9 mouse cellular contexts compared by ENCODE assay signal in the genomic region with DNA sequence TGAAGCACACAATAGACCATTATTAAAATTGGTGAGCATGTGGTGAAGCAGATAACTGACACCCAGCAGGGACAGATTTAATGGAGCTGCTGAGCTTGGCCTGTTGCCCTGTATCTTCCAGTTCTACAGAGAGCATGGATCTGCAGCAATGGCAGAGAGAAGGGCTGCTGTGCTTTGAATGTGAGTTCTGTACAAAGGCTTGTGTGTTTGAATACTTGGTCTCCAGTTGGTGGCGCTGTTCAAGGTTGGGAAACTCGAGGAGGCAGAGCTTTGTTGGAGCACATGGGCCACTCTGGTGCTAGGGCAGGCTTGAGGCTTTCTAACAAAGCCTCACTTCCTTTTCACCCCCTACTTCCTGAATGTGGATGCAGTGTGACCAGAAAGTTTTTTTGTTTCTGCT.
DNase-seq lines count a peak whose midpoint lies in the region; ATAC-seq lines count a peak whose summit lies in the region.
"Had no signal": no experiment of that assay in that cellular context is flagged by ENCODE, and none has a peak within 500 bp of the region (broad histone marks: within the 10 kb centered on the region; RNA-seq: fewer than 3 reads in every experiment).

No protein-coding gene starts in this region.

- H3K4me1 ChIP-seq in embryonic facial prominence, embryonic 11.5 days (ENCODE audit: control insufficient read depth, insufficient read depth, low read length), result no peaks in the 10 kb centered on the region
- H3K4me1 ChIP-seq: lung, embryonic 15.5 days had no signal

- H3K9ac ChIP-seq in embryonic facial prominence, embryonic 11.5 days (replicated peaks; ENCODE audit: low read length), result no peak overlapping the region
- H3K9ac ChIP-seq: lung, embryonic 15.5 days had no signal

- peak; percentile 32 for DNase-seq in right cerebral cortex, postnatal 14 days
- DNase-seq in right cerebral cortex, postnatal 36 days (ENCODE audit: low spot score in 2 of 2), result no peak
- peak; percentile 30 for DNase-seq in embryonic facial prominence, embryonic 11.5 days (ENCODE audit: low spot score)
- DNase-seq in layer of hippocampus, postnatal 10 days (ENCODE audit: low spot score in 2 of 2), result peak; percentile 68 to 75
- peak; percentile 43 for DNase-seq in thymus, postnatal 0 days (ENCODE audit: low spot score)
- DNase-seq in spleen, adult 12 weeks (ENCODE audit: low spot score), result no peak
- DNase-seq in kidney, postnatal 14 days, result no peak
- DNase-seq in right cerebral cortex, postnatal 25 days, result no peak

- no peaks in the 10 kb centered on the region for H3K9me3 ChIP-seq in embryonic facial prominence, embryonic 11.5 days (replicated peaks; ENCODE audit: control insufficient read depth, low read length)
- H3K9me3 ChIP-seq: lung, embryonic 15.5 days had no signal

- peak; percentile 31; the same call in 1 of the 2 replicates for ATAC-seq in embryonic facial prominence, embryonic 11.5 days (replicated peaks; ENCODE audit: insufficient number of reproducible peaks, low FRiP score, low TSS enrichment, low read depth)

- H3K27ac ChIP-seq in embryonic facial prominence, embryonic 11.5 days (replicated peaks; ENCODE audit: low read depth, low read length), result no peak overlapping the region
- H3K27ac ChIP-seq: lung, embryonic 15.5 days had no signal

- WGBS in embryonic facial prominence, embryonic 11.5 days, result 13% methylated on average over 2 of the region's 2 CpGs

- H3K27me3 ChIP-seq in embryonic facial prominence, embryonic 11.5 days (ENCODE audit: control insufficient read depth, insufficient read depth, low read length), result no peaks in the 10 kb centered on the region
- H3K27me3 ChIP-seq: lung, embryonic 15.5 days had no signal

- no peak overlapping the region for H3K4me3 ChIP-seq in embryonic facial prominence, embryonic 11.5 days (ENCODE audit: low read depth, low read length)
- H3K4me3 ChIP-seq: lung, embryonic 15.5 days had no signal

- H3K4me2 ChIP-seq in embryonic facial prominence, embryonic 11.5 days (ENCODE audit: low read depth, low read length), result no peak overlapping the region
- H3K4me2 ChIP-seq: lung, embryonic 15.5 days had no signal

- H3K36me3 ChIP-seq in embryonic facial prominence, embryonic 11.5 days (replicated peaks; ENCODE audit: control insufficient read depth, insufficient read depth, low read depth, low read length), result no peaks in the 10 kb centered on the region
- H3K36me3 ChIP-seq: lung, embryonic 15.5 days had no signal

Comparison
In these comparisons a context has a peak if more than half of its experiments do, and no peak if none do; other contexts are left out.
1. DNase-seq: peak in right cerebral cortex, postnatal 14 days (single experiment), embryonic facial prominence, embryonic 11.5 days (single experiment), layer of hippocampus, postnatal 10 days (2 of 2) and thymus, postnatal 0 days (single experiment); none in right cerebral cortex, postnatal 36 days (0 of 2), spleen, adult 12 weeks (single experiment), kidney, postnatal 14 days (single experiment) and right cerebral cortex, postnatal 25 days (single experiment).